Mouse (Mus musculus): ENCODE data around the gene Tada1. TPM values are rescaled to one million over a fixed set of nuclear protein-coding genes. Genes with fewer than 3 reads are reported as not detected.

Gene Tada1
- polyA plus RNA-seq, 1 experiment from 2014 or later = 48.6 TPM

DNA sequence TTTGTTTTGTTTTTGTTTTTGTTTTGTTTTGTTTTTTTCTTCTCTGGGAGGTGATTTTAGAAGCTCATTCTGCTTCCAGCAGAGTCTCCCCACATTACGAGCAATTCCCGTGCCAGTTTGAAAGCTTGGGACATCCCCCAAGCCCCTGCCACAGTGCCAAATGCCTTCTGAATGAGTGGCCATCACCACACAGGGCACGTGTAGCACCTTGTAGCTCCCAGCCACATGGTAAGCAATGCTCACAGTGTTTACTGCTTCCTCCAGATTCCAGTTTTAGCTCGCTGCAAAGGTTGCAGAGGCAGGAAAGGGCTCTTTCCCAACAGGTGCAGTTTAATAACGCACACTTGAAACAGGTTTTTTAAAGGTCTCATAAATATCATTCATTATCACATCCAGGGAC lies 18.0 kb upstream of the Tada1 start:
- WGBS = 60% methylated on average over 5 of the region's 5 CpGs
- no peak for ATAC-seq (ENCODE audit: insufficient number of reproducible peaks, low FRiP score, low TSS enrichment, low read depth)
- no peak overlapping the region for H3K4me3 ChIP-seq
- no peak overlapping the region for H3K27ac ChIP-seq
- no peak overlapping the region for H3K4me2 ChIP-seq
- no peak overlapping the region for H3K9ac ChIP-seq
- H3K4me1 ChIP-seq = no peaks in the 10 kb centered on the region
- no peaks in the 10 kb centered on the region for H3K27me3 ChIP-seq
- no peaks in the 10 kb centered on the region for H3K36me3 ChIP-seq
- no peaks in the 10 kb centered on the region for H3K9me3 ChIP-seq

DNA sequence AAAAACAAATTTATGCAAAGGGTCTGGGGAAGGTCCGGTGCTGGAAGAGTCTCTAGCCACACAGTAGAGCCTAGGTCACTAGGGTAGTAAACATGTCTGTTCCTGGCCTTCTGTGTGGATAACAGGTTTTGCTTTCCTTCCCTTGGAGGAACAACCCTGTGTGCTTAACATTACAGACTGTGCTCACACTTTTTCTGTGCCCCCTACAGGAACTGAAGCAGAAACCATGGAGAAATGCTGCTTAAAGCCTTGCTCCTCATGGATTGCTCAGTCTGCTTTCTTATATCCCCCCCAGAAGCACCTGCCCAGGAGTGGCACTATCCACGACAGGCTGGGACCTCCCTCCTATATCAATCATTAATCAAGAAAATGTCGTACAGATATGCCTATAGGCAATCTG lies 17.1 kb upstream of the Tada1 start:
- H3K9ac ChIP-seq = no peak overlapping the region
- H3K27ac ChIP-seq = no peak overlapping the region
- ATAC-seq (ENCODE audit: insufficient number of reproducible peaks, low FRiP score, low TSS enrichment, low read depth) = no peak
- no peaks in the 10 kb centered on the region for H3K9me3 ChIP-seq
- no peaks in the 10 kb centered on the region for H3K4me1 ChIP-seq
- no peaks in the 10 kb centered on the region for H3K27me3 ChIP-seq
- WGBS = 70% methylated on average over 3 of the region's 3 CpGs
- no peaks in the 10 kb centered on the region for H3K36me3 ChIP-seq
- no peak overlapping the region for H3K4me2 ChIP-seq
- H3K4me3 ChIP-seq = no peak overlapping the region

DNA sequence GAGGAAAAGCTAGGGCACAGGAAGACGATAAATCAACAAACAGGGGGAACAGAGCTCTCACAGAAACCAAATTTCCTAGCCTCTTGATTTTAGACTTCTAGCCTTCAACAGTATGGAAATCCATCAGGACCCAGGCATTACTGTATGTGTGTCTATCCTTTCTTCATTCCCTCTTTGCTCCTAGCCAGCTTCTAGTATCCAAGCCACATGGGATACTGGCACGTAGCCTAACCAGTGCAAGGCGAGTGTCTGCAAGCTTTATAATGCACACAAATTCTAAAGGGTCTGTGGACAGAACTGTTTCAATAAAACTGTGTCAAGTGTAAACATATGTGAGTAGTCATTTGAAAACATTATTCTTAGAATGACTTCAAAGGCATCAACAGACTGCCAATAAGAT lies 16.2 kb upstream of the Tada1 start:
- Histone ChIP-seq H3K9me3 (no peaks in the 10 kb centered on the region), H3K4me3 (no peak overlapping the region), H3K4me2 (no peak overlapping the region), H3K9ac (no peak overlapping the region), H3K27ac (no peak overlapping the region), H3K36me3 (no peaks in the 10 kb centered on the region), H3K27me3 (no peaks in the 10 kb centered on the region), H3K4me1 (no peaks in the 10 kb centered on the region)
- ATAC-seq (ENCODE audit: insufficient number of reproducible peaks, low FRiP score, low TSS enrichment, low read depth) = no peak
- 50% methylated on average over 3 of the region's 3 CpGs for WGBS

DNA sequence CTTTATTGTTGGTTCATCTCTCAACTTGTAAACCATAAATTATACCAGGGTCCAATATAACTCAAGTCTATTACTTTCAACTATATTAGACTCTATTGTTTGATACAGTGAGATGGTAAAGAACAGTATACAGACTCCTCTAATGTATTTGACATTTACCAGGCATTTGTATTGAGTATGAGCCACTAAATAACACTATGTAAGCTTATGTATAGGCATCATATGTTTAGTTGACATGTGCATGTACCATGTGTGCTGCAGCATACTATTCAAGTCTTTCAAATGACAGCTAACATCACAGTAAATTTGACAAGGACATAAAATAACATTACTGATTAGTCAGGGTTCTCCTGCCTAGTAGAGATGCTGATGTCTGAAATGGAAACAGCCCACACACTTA lies 15.8 kb upstream of the Tada1 start:
- H3K27ac ChIP-seq = no peak overlapping the region
- no peak overlapping the region for H3K4me2 ChIP-seq
- no peak overlapping the region for H3K4me3 ChIP-seq
- no peaks in the 10 kb centered on the region for H3K4me1 ChIP-seq
- no peaks in the 10 kb centered on the region for H3K9me3 ChIP-seq
- H3K27me3 ChIP-seq = no peaks in the 10 kb centered on the region
- no peak overlapping the region for H3K9ac ChIP-seq
- no peak for ATAC-seq (ENCODE audit: insufficient number of reproducible peaks, low FRiP score, low TSS enrichment, low read depth)
- no peaks in the 10 kb centered on the region for H3K36me3 ChIP-seq

DNA sequence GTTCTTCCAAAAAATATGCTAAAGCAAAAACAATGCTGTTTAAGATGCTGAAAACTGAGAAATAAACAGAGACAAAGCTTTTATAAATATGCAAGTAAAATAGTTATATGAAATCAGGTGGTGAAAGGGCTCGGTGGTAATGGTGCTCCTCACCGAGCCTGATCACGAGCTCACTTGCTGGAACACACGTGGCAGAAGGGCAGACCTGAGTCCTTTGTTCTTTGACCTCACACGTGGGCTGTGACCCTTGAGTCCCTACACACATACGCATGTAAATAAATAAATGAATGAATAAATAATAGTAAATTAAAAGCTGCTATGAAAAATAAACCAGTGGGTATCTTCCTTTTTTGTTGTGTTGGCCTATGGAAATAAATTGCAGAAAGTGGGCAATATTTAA lies 1.7 kb upstream of the Tada1 start:
- no peaks in the 10 kb centered on the region for H3K27me3 ChIP-seq
- H3K4me2 ChIP-seq = no peak overlapping the region
- no peak overlapping the region for H3K27ac ChIP-seq
- H3K4me1 ChIP-seq = peaks cover 21% of the 10 kb centered on the region
- no peak overlapping the region for H3K9ac ChIP-seq
- no peak overlapping the region for H3K4me3 ChIP-seq
- no peaks in the 10 kb centered on the region for H3K36me3 ChIP-seq
- no peak for ATAC-seq (ENCODE audit: insufficient number of reproducible peaks, low FRiP score, low TSS enrichment, low read depth)
- 63% methylated on average over 6 of the region's 6 CpGs for WGBS
- H3K9me3 ChIP-seq = no peaks in the 10 kb centered on the region

DNA sequence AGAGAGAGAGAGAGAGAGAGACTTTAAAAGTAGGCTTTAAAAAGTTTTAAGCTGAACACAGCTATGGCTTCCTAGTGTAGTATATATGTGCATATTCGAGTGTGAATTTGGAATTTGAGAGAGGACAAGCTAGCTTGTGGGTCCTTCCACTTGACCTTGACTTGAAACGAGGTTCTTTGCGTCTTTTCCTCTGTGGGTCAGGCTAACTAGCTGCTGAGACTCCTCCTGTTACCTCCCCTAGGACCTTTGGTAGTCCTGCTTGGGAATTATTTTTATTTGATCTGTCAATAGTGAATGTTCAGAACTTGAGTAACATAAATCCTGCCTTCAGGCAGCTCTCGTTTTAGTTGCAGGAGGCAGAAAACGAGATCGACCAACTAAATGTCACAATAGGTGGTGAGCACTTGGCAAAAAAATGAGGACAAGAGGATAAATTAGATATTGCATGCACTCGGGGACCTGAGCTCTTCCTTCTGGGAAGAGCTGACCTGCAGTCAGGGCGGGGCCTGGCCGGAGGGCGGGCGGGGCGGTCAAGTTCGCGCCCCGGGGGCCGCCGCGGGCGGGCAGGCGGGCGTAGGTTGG lies 375 bp upstream of the Tada1 start:
- peak overlapping the region; percentile 98 for H3K9ac ChIP-seq
- 4% methylated on average over 21 of the region's 21 CpGs for WGBS
- peak overlapping the region; percentile 70 for H3K4me2 ChIP-seq
- no peaks in the 10 kb centered on the region for H3K9me3 ChIP-seq
- peaks cover 21% of the 10 kb centered on the region for H3K4me1 ChIP-seq
- H3K27me3 ChIP-seq = no peaks in the 10 kb centered on the region
- H3K4me3 ChIP-seq = peak overlapping the region; percentile 93
- no peak for ATAC-seq (ENCODE audit: insufficient number of reproducible peaks, low FRiP score, low TSS enrichment, low read depth)
- peak overlapping the region; percentile 85 for H3K27ac ChIP-seq
- H3K36me3 ChIP-seq = peaks cover 10% of the 10 kb centered on the region

DNA sequence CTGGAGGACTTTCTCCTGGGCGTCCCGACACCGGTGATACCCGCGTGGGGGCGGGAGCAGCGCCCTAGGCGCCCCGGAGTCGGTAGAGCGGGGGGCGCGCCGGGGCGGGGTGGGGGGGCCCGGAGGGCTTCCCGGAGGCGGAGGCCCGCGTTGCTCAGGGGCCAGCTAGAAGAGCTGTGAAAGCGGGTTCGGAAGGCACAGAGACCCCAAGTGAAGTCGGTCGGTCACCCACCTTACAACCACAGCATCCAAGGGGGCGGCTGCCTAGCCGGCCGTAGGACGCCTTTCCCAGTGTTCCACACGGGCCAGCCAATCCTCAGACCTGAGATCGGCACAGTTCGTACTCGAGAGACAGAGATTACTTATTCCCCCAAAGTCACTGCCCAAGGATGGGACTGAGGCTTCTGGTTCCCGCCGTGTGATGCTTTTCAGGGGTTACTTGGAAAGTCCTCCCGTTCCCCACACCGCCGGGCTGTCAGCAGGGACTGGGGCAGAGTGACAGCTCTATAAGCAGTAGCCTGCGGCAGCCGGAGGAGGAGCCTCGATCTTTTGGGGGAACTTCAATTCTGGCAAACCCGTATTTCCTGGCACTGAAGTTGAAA lies 834 bp downstream of the Tada1 start:
- Histone ChIP-seq H3K9ac (peak overlapping the region; percentile 98), H3K4me2 (peak overlapping the region; percentile 70), H3K4me3 (peak overlapping the region; percentile 93), H3K36me3 (peaks cover 18% of the 10 kb centered on the region), H3K27ac (peak overlapping the region; percentile 95), H3K27me3 (no peaks in the 10 kb centered on the region), H3K9me3 (no peaks in the 10 kb centered on the region), H3K4me1 (peaks cover 21% of the 10 kb centered on the region)
- ATAC-seq (ENCODE audit: insufficient number of reproducible peaks, low FRiP score, low TSS enrichment, low read depth) = no peak; the same call in 1 of the 2 replicates
- 1% methylated on average over 41 of the region's 41 CpGs for WGBS

DNA sequence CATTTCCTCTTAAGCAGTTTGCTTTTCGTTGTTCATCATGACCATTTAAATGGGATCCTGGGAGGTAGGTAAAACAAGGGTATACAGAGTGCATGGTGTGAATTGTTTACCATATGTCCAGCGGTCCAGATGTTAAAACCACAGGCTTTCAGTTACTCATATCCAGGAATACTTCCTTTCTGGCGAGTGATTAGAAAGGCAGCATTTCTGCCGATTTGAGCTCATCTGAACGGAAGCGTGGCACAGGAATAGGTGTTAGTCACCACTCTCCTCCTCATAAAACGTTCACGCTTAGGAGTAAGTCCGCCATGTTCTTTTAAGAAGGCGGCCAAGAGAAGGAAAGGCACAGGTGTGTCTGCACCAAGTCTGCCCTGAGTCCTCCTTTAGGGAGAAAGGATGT lies 2.4 kb downstream of the Tada1 start:
- H3K4me3 ChIP-seq = no peak overlapping the region
- WGBS = 60% methylated on average over 10 of the region's 10 CpGs
- no peak overlapping the region for H3K9ac ChIP-seq
- H3K4me2 ChIP-seq = no peak overlapping the region; the same call in 1 of the 2 replicates
- H3K36me3 ChIP-seq = peaks cover 32% of the 10 kb centered on the region
- H3K27me3 ChIP-seq = no peaks in the 10 kb centered on the region
- H3K4me1 ChIP-seq = peaks cover 21% of the 10 kb centered on the region
- H3K9me3 ChIP-seq = no peaks in the 10 kb centered on the region
- no peak for ATAC-seq (ENCODE audit: insufficient number of reproducible peaks, low FRiP score, low TSS enrichment, low read depth)
- H3K27ac ChIP-seq = no peak overlapping the region

DNA sequence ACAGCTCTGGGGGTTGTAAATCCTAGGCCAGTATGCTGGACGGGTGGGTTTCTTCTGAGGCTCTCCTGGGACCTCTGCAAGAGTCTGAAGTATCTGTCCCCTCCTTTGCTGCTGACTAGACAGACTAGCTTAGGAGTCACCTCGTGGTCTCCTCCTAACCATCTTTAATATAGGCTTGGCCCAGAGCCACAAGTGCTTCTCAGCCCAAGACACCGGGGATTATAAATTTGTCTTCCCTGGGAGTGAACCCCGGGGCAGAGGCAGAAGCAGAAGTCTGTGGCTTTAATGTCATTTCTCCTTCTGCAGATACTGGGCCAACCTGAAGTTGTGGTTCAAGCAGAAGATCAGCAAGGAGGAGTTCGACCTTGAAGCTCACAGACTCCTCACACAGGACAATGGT lies 2.9 kb downstream of the Tada1 start:
- peaks cover 21% of the 10 kb centered on the region for H3K4me1 ChIP-seq

DNA sequence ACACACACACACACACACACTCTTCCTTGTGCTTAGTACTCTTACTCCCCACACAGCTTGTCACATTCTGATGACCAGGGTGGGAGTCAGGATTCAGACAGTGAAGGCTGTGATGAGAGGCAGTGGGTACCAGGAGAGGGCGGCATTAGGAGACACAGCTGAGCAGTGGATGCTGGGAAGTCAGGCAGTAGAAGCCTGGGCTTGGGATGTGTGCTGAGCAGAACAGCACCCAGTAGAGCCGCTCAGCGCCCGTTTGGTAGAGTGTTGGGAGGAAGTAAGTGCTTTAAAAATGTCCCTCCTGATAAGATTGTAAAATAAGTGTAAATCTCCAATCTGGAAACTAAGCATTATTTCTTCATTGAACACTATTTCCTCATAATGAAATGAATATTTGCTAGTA lies 3.7 kb downstream of the Tada1 start:
- H3K4me3 ChIP-seq = no peak overlapping the region
- peaks cover 21% of the 10 kb centered on the region for H3K4me1 ChIP-seq
- H3K36me3 ChIP-seq = peaks cover 45% of the 10 kb centered on the region
- H3K27me3 ChIP-seq = no peaks in the 10 kb centered on the region
- no peak overlapping the region for H3K9ac ChIP-seq
- no peak overlapping the region for H3K27ac ChIP-seq
- no peaks in the 10 kb centered on the region for H3K9me3 ChIP-seq
- 88% methylated on average over 4 of the region's 4 CpGs for WGBS
- H3K4me2 ChIP-seq = no peak overlapping the region
- no peak for ATAC-seq (ENCODE audit: insufficient number of reproducible peaks, low FRiP score, low TSS enrichment, low read depth)

More for the DNA sequence above, 2.9 kb downstream of the Tada1 start:
- H3K9me3 ChIP-seq = no peaks in the 10 kb centered on the region
- H3K4me2 ChIP-seq = no peak overlapping the region
- WGBS = 63% methylated on average over 5 of the region's 5 CpGs
- no peak overlapping the region for H3K27ac ChIP-seq
- no peak for ATAC-seq (ENCODE audit: insufficient number of reproducible peaks, low FRiP score, low TSS enrichment, low read depth)
- H3K9ac ChIP-seq = no peak overlapping the region
- peaks cover 37% of the 10 kb centered on the region for H3K36me3 ChIP-seq
- no peaks in the 10 kb centered on the region for H3K27me3 ChIP-seq
- H3K4me3 ChIP-seq = no peak overlapping the region

DNA sequence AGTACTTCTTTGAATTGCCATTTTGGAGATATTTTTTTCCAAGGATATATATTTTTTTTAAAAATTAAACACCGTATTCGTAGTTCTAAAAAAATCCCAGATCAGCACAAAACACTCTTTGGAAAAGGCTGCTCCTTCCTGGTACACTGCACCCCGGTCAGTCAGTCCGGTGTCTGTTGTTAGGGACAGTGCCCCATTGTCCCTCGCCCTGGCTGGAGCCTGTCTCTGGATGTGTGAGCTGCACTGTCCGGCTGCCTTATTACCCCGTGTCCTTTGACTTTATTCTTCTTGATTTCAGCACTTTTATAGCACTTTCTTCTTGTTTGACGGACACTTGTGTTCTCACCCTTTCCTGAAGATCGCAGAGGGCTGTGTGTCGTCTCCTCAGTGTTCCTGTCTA lies 5.7 kb downstream of the Tada1 start:
- Histone ChIP-seq H3K9me3 (no peaks in the 10 kb centered on the region), H3K4me1 (peaks cover 19% of the 10 kb centered on the region), H3K4me2 (no peak overlapping the region), H3K9ac (no peak overlapping the region), H3K36me3 (peaks cover 65% of the 10 kb centered on the region), H3K27ac (no peak overlapping the region), H3K27me3 (no peaks in the 10 kb centered on the region), H3K4me3 (no peak overlapping the region)
- 91% methylated on average over 10 of the region's 10 CpGs for WGBS
- no peak for ATAC-seq (ENCODE audit: insufficient number of reproducible peaks, low FRiP score, low TSS enrichment, low read depth)

DNA sequence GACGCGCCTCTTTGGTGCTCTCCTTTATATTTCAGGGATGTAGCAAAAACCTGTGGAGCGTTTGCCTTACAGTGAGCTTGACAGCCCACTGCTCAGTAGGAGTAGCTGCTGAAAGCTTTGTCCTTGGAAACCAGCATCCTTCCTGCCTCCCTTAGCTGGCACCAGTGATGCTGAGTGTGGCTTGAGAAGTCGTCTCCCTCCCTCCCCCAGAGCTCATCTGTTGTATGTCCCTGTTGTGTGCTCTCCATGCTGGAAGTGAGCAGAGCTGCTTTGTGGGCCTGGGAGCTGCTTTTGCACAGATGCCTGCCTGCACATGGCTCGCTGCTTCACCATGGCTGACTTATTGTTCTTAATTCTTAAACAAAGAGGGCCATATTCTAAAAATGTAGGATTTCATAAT lies 6.5 kb downstream of the Tada1 start:
- peaks cover 73% of the 10 kb centered on the region for H3K36me3 ChIP-seq
- peaks cover 16% of the 10 kb centered on the region for H3K4me1 ChIP-seq
- H3K27me3 ChIP-seq = no peaks in the 10 kb centered on the region
- 91% methylated on average over 5 of the region's 5 CpGs for WGBS
- no peak overlapping the region for H3K4me2 ChIP-seq
- no peak overlapping the region for H3K4me3 ChIP-seq
- H3K9ac ChIP-seq = no peak overlapping the region
- H3K27ac ChIP-seq = no peak overlapping the region
- H3K9me3 ChIP-seq = no peaks in the 10 kb centered on the region
- no peak for ATAC-seq (ENCODE audit: insufficient number of reproducible peaks, low FRiP score, low TSS enrichment, low read depth)

DNA sequence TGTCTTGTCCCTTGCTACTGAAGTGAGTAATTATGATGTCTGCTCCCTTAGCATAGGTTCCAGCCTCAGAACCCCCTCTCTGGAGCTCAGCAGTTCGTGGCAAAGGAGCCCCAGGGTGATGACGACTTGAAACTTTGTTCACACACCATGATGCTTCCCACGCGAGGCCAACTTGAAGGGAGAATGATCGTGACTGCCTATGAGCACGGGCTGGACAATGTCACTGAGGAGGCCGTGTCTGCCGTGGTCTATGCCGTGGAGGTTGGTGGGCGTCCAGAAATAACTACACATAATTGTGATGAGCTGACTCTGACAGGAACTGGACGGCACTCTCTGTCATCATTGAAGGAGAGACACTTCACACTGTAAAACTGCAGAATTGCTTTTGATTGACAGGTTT lies 9.6 kb downstream of the Tada1 start:
- Histone ChIP-seq H3K9me3 (no peaks in the 10 kb centered on the region), H3K27ac (no peak overlapping the region), H3K4me3 (no peak overlapping the region), H3K27me3 (no peaks in the 10 kb centered on the region), H3K36me3 (peaks cover 93% of the 10 kb centered on the region), H3K4me2 (no peak overlapping the region), H3K4me1 (no peaks in the 10 kb centered on the region), H3K9ac (no peak overlapping the region)
- WGBS = 93% methylated on average over 11 of the region's 11 CpGs
- ATAC-seq (ENCODE audit: insufficient number of reproducible peaks, low FRiP score, low TSS enrichment, low read depth) = no peak

Data from limb, embryonic 15.5 days (tissue).